9 mouse cellular contexts compared by ENCODE assay signal in the genomic region with DNA sequence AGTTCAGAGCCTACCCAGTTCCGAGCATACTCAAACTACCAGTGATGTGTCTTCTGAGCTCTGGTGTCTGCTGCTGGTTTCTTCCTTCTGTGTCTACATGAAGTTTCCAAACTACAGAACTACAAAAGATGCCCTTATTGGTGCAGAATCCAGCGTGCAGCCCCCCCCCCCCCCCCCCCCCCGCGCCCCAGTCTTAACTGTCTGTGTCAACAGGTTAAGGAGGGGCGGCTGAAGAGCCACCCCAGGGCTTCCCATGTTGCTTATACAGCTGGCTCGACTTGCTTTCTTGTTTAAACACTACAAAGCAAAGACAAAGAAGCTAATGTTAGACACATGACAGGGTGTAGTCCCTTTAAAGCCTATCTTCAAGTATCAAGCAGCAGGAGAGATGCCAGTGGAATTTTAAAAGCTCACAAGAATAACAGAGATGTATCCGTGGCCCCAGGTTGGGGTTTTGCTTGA.
DNase-seq lines count a peak whose midpoint lies in the region; ATAC-seq lines count a peak whose summit lies in the region.
"Had no signal": no experiment of that assay in that cellular context is flagged by ENCODE, and none has a peak within 500 bp of the region (broad histone marks: within the 10 kb centered on the region; RNA-seq: fewer than 3 reads in every experiment).

No protein-coding gene starts in this region.

- peak; percentile 58; the same call in 1 of the 2 replicates for ATAC-seq in liver, embryonic 11.5 days (replicated peaks; ENCODE audit: low FRiP score)
- ATAC-seq in heart, embryonic 16.5 days (replicated peaks; ENCODE audit: extremely low read depth, insufficient read depth, low FRiP score) = 0 out of 2 replicates have a peak, but pooled peaks have one; percentile 6
- ATAC-seq in midbrain, embryonic 15.5 days (replicated peaks) = peak; percentile 28; the same call in 1 of the 2 replicates

- peaks cover 11% of the 10 kb centered on the region for H3K4me1 ChIP-seq in liver, embryonic 11.5 days (replicated peaks; ENCODE audit: control insufficient read depth, insufficient read depth, low read length)
- H3K4me1 ChIP-seq in heart, embryonic 16.5 days (ENCODE audit: control insufficient read depth, insufficient read depth, low read length) = peaks cover 47% of the 10 kb centered on the region
- peaks cover 19% of the 10 kb centered on the region for H3K4me1 ChIP-seq in midbrain, embryonic 15.5 days

- no peaks in the 10 kb centered on the region for H3K36me3 ChIP-seq in liver, embryonic 11.5 days (ENCODE audit: control insufficient read depth, insufficient read depth, low read length)
- no peaks in the 10 kb centered on the region for H3K36me3 ChIP-seq in heart, embryonic 16.5 days (ENCODE audit: control insufficient read depth, insufficient read depth)
- no peaks in the 10 kb centered on the region for H3K36me3 ChIP-seq in midbrain, embryonic 15.5 days (replicated peaks)
- H3K36me3 ChIP-seq: liver, embryonic 15.5 days had no signal

- no peak overlapping the region for H3K9ac ChIP-seq in liver, embryonic 11.5 days (ENCODE audit: low read depth, low read length)
- H3K9ac ChIP-seq in heart, embryonic 16.5 days (ENCODE audit: low read length) = peak overlapping the region; percentile 66
- H3K9ac ChIP-seq in midbrain, embryonic 15.5 days = no peak overlapping the region
- H3K9ac ChIP-seq: liver, embryonic 15.5 days had no signal

- H3K4me3 ChIP-seq in liver, embryonic 11.5 days (ENCODE audit: low read depth, low read length) = no peak overlapping the region
- H3K4me3 ChIP-seq in heart, embryonic 16.5 days (ENCODE audit: low read length) = no peak overlapping the region
- no peak overlapping the region for H3K4me3 ChIP-seq in midbrain, embryonic 15.5 days
- H3K4me3 ChIP-seq: liver, embryonic 15.5 days had no signal

- H3K4me2 ChIP-seq in liver, embryonic 11.5 days = peak overlapping the region; percentile 31
- H3K4me2 ChIP-seq in heart, embryonic 16.5 days (ENCODE audit: low read depth, low read length) = peak overlapping the region; percentile 58
- H3K4me2 ChIP-seq in midbrain, embryonic 15.5 days = no peak overlapping the region
- H3K4me2 ChIP-seq: liver, embryonic 15.5 days had no signal

- peak overlapping the region; percentile 28; the same call in 1 of the 2 replicates for H3K27ac ChIP-seq in liver, embryonic 11.5 days (ENCODE audit: low read depth, low read length)
- H3K27ac ChIP-seq in heart, embryonic 16.5 days (ENCODE audit: low read length) = peak overlapping the region; percentile 94
- H3K27ac ChIP-seq in midbrain, embryonic 15.5 days = peak overlapping the region; percentile 34; the same call in 1 of the 2 replicates
- H3K27ac ChIP-seq: liver, embryonic 15.5 days had no signal

- no peaks in the 10 kb centered on the region for H3K9me3 ChIP-seq in liver, embryonic 11.5 days (ENCODE audit: control insufficient read depth, low read length)
- H3K9me3 ChIP-seq in heart, embryonic 16.5 days (replicated peaks; ENCODE audit: control insufficient read depth, low read length) = no peaks in the 10 kb centered on the region
- H3K9me3 ChIP-seq in midbrain, embryonic 15.5 days = no peaks in the 10 kb centered on the region
- H3K9me3 ChIP-seq: liver, embryonic 15.5 days had no signal

- no peak for DNase-seq in liver, embryonic 11.5 days (ENCODE audit: low spot score)
- DNase-seq in liver = no peak
- DNase-seq in embryo, embryonic 9.5 days (ENCODE audit: extremely low spot score) = peak; percentile 54
- DNase-seq in cerebellum, adult 18-20 months = no peak
- DNase-seq in B cell, adult 2 months = no peak
- DNase-seq in layer of hippocampus, postnatal 14 days (ENCODE audit: low spot score in 2 of 2) = no peak

- H3K27me3 ChIP-seq in liver, embryonic 11.5 days (replicated peaks; ENCODE audit: control insufficient read depth, insufficient read depth, low read length) = no peaks in the 10 kb centered on the region
- no peaks in the 10 kb centered on the region for H3K27me3 ChIP-seq in heart, embryonic 16.5 days (ENCODE audit: control insufficient read depth, insufficient read depth, low read length)
- H3K27me3 ChIP-seq in midbrain, embryonic 15.5 days (replicated peaks) = no peaks in the 10 kb centered on the region; the same call in 1 of the 2 replicates
- H3K27me3 ChIP-seq: liver, embryonic 15.5 days had no signal

- WGBS in liver, embryonic 11.5 days = 35% methylated on average over 5 of the region's 7 CpGs
- 12% methylated on average over 5 of the region's 7 CpGs for WGBS in heart, embryonic 16.5 days
- whole genome bisulfite sequencing in midbrain, embryonic 15.5 days = 4% methylated on average over 5 of the region's 7 CpGs

Comparison
In these comparisons a context has a peak if more than half of its experiments do, and no peak if none do; other contexts are left out.
1. ATAC-seq: peak in every context shown above with its lines; median percentile 58 in liver, embryonic 11.5 days; 28 in midbrain, embryonic 15.5 days; 6 in heart, embryonic 16.5 days.
2. H3K27ac ChIP-seq: peak in every context shown above with its lines; median percentile 94 in heart, embryonic 16.5 days; 34 in midbrain, embryonic 15.5 days; 28 in liver, embryonic 11.5 days.